Mouse (Mus musculus): ENCODE results near the gene Nectin4.

DNA sequence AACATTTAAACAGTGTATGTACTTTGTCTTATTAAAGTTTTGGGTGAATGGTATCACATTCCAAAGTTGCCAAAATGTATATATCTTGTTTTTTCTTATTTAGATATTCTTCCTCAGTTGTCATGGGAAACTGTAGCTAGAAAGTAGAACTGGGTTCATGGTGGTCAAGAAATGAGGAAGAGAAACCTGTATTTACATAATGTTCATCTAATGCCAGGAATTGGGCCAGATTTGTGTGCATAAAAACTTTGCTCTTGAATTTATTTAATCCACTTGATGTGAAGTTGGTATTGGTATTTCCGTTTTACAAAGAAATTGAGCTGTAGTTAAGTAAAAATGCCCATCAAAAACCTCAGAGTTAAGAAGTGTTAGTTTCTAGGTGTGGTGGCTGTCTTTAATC, 40.3 kb downstream of the Nectin4 start:
- TF ChIP-seq E2F4 (IDR thresholded peaks at IDR 0.05; ENCODE audit: insufficient replicate concordance, low read depth, low read length) (no peak), TCF12 (IDR thresholded peaks at IDR 0.05; ENCODE audit: low read depth, low read length) (no peak), USF2 (conservative IDR thresholded peaks at IDR 0.05; ENCODE audit: low read depth, low read length) (no peak), CTCF (conservative IDR thresholded peaks at IDR 0.05 in 1 of 2, IDR thresholded peaks at IDR 0.05 in 1 of 2; ENCODE audit: low read depth in 2 of 2, low read length in 2 of 2) (no peak), TBP (conservative IDR thresholded peaks at IDR 0.05; ENCODE audit: low read depth, low read length) (no peak), POLR2A (IDR thresholded peaks at IDR 0.05; ENCODE audit: low read depth, low read length) (no peak)
